Mouse (Mus musculus) hindbrain, postnatal 0 days (tissue): ENCODE measurements around the gene Umodl1. TPM values are rescaled to one million over a fixed set of nuclear protein-coding genes. Genes with fewer than 3 reads are reported as not detected.
A peak's percentile ranks its signal among the peaks of the same experiment; 100 is the strongest.

Experiments
- ATAC-seq: fragments of 200-750 bp; cut with Nextera tagmentation; 2 replicates; pipeline ENCODE4 v1.8.0; 2017; ENCODE audit warnings: mild to moderate bottlenecking, moderate TSS enrichment, moderate library complexity
- DNase-seq: peaks from one replicate; pipeline ENCODE4 v3.0.0-alpha.2; 2015; ENCODE audit warnings: low spot score
- H3K27ac ChIP-seq: fragments of 300-500 bp; sonication (generic); 2 replicates; pipeline ENCODE4 v1.5.1; 2014; ENCODE audit warnings: mild to moderate bottlenecking
- H3K27me3 ChIP-seq: fragments of 300-500 bp; sonication (generic); 2 replicates; pipeline ENCODE4 v1.6.1; 2014; ENCODE audit warnings: low read length, mixed read lengths; ENCODE audit not compliant: insufficient read depth
- H3K36me3 ChIP-seq: fragments of 300-500 bp; sonication (generic); 2 replicates; pipeline ENCODE4 v1.6.1; 2014; ENCODE audit warnings: low read length, mixed read lengths; ENCODE audit not compliant: insufficient read depth
- H3K4me1 ChIP-seq: fragments of 300-500 bp; sonication (generic); 2 replicates; pipeline ENCODE4 v1.6.1; 2014; ENCODE audit warnings: antibody characterized with exemption, low read length, mixed read lengths; ENCODE audit not compliant: insufficient read depth
- H3K4me2 ChIP-seq: fragments of 300-500 bp; sonication (generic); 2 replicates; pipeline ENCODE4 v1.6.1; 2014; ENCODE audit warnings: low read depth, mild to moderate bottlenecking, low read length, moderate library complexity, mixed read lengths
- H3K4me3 ChIP-seq: fragments of 300-500 bp; sonication (generic); 2 replicates; pipeline ENCODE4 v1.5.1; 2014; ENCODE audit warnings: low read length
- H3K9ac ChIP-seq: fragments of 300-500 bp; sonication (generic); replicated peaks from 2 replicates; pipeline ENCODE4 v1.6.1; 2014; ENCODE audit warnings: mild to moderate bottlenecking, low read length, moderate library complexity, mixed read lengths
- H3K9me3 ChIP-seq: fragments of 300-500 bp; sonication (generic); 2 replicates; pipeline ENCODE4 v1.6.1; 2016; ENCODE audit warnings: low read length, mixed read lengths
- CTCF ChIP-seq: IDR thresholded peaks from 2 replicates; pipeline ENCODE4 v1.5.1; 2016; ENCODE audit warnings: antibody characterized with exemption, control low read depth, low read depth
- WGBS: fragments of 180-500 bp; shearing (Covaris S2); extraction: QIAGEN DNeasy Blood & Tissue Kit; methylation state at CpG from one replicate; pipeline ENCODE4 v1.1.7; 2014; 5-methylcytosine and 5-hydroxymethylcytosine counted together
- polyA plus RNA-seq: library from polyadenylated mRNA; unstranded; fragments of >200 nt; fragmentation: Nextera tagmentation; extraction: Ambion mirVana; gene quantifications from 2 replicates; pipeline ENCODE4 v1.2.1, GENCODE M21; 2015
- total RNA-seq: library from RNA; depleted of rRNA; stranded (reverse); fragments of >200 nt; gene quantifications from 2 replicates; pipeline ENCODE4 v1.2.3, GENCODE M21; 2014

Umodl1 gene
- total and polyA plus RNA-seq, 2 experiments from 2014 or later, result 0.06 to 0.42 TPM

- H3K9me3 ChIP-seq, result no peaks in the 10 kb centered on the region
- no peak overlapping the region for H3K9ac ChIP-seq
- H3K27me3 ChIP-seq, result no peaks in the 10 kb centered on the region
- DNase-seq (no peak), ATAC-seq (no peak)
- H3K4me2 ChIP-seq, result no peak overlapping the region
- no peak overlapping the region for H3K27ac ChIP-seq
- no peak overlapping the region for H3K4me3 ChIP-seq
- TF ChIP-seq CTCF, result no peak
- no peaks in the 10 kb centered on the region for H3K36me3 ChIP-seq
- 84% methylated on average over 8 of the region's 8 CpGs for WGBS
- no peaks in the 10 kb centered on the region for H3K4me1 ChIP-seq
Observed at GRCm38 (mm10) chr17:31008416-31008815, 54.0 kb downstream of the Umodl1 start.

- no peaks in the 10 kb centered on the region for H3K9me3 ChIP-seq
- no peak overlapping the region for H3K4me2 ChIP-seq
- no peak overlapping the region for H3K27ac ChIP-seq
- no peaks in the 10 kb centered on the region for H3K36me3 ChIP-seq
- no peak overlapping the region for H3K4me3 ChIP-seq
- DNase-seq (peak; percentile 80), ATAC-seq (peak; percentile 69)
- peak; percentile 99 for TF ChIP-seq CTCF
- WGBS, result 39% methylated on average over 9 of the region's 9 CpGs
- H3K9ac ChIP-seq, result no peak overlapping the region
- no peaks in the 10 kb centered on the region for H3K27me3 ChIP-seq
- no peaks in the 10 kb centered on the region for H3K4me1 ChIP-seq
Observed at GRCm38 (mm10) chr17:31011551-31012394, 57.3 kb downstream of the Umodl1 start.

GRCm38 (mm10) chr17:31018267-31018666, 63.8 kb downstream of the Umodl1 start:
- no peak overlapping the region for H3K9ac ChIP-seq
- ATAC-seq (0 out of 2 replicates have a peak, but pooled peaks have one; percentile 6), DNase-seq (peak; percentile 83)
- no peak overlapping the region for H3K4me2 ChIP-seq
- no peaks in the 10 kb centered on the region for H3K27me3 ChIP-seq
- H3K27ac ChIP-seq, result no peak overlapping the region
- no peak overlapping the region for H3K4me3 ChIP-seq
- no peaks in the 10 kb centered on the region for H3K9me3 ChIP-seq
- 72% methylated on average over 4 of the region's 4 CpGs for WGBS
- TF ChIP-seq CTCF, result peak; percentile 76
- no peaks in the 10 kb centered on the region for H3K4me1 ChIP-seq
- no peaks in the 10 kb centered on the region for H3K36me3 ChIP-seq

DNA sequence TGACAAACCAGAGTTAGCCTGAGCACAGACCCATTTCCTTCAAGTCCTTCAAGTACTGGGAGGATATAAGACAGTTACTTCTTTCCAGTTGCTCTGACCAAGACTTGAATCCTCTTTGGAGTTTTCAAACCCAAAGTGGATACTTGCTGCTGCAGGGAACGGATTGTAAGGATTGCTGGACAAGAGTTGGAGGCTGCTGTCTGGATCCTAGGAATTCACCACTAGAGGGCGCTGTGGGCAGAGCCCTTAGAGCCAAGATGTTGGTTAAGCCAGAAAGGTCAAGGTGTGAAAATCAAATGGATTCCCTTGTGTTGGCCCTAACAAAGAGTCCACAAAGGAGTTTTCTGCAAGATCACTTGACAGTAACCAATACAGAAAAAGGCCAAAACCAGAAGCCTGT, 65.1 kb downstream of the Umodl1 start:
- no peaks in the 10 kb centered on the region for H3K27me3 ChIP-seq
- ATAC-seq, result no peak

DNA sequence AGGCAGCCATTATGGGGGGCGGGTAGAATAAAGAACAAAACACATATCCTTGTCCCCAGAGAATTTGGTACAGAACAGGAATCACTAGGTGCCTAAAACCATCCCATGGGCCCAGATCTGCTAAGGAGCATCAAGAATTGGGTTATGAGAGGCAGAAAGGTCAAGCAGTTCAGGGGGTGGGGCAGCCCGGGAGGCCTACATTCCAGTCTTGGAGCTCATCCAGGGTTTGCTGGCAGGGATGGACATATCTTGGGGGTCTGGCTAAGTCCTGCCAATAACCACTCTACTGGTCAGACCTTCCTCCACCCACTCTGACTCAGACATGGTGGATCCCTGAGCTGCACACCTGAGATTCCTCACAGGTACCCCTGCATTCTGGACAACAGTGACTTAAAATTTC, 65.6 kb downstream of the Umodl1 start:
- H3K27ac ChIP-seq, result no peak overlapping the region
- no peak for TF ChIP-seq CTCF
- H3K9ac ChIP-seq, result no peak overlapping the region
- no peak for DNase-seq
- no peaks in the 10 kb centered on the region for H3K27me3 ChIP-seq
- no peak overlapping the region for H3K4me2 ChIP-seq
- 77% methylated on average over 2 of the region's 2 CpGs for WGBS
- no peaks in the 10 kb centered on the region for H3K9me3 ChIP-seq
- no peak overlapping the region for H3K4me3 ChIP-seq
- H3K36me3 ChIP-seq, result no peaks in the 10 kb centered on the region
- no peaks in the 10 kb centered on the region for H3K4me1 ChIP-seq
- no peak for ATAC-seq

More for the DNA sequence above, 65.1 kb downstream of the Umodl1 start:
- peak; percentile 83 for DNase-seq
- Histone ChIP-seq H3K4me1 (no peaks in the 10 kb centered on the region), H3K9me3 (no peaks in the 10 kb centered on the region), H3K9ac (no peak overlapping the region), H3K36me3 (no peaks in the 10 kb centered on the region), H3K4me2 (no peak overlapping the region), H3K4me3 (no peak overlapping the region), H3K27ac (no peak overlapping the region)
- 6% methylated on average over 2 of the region's 2 CpGs for WGBS
- peak; percentile 87 for TF ChIP-seq CTCF

- WGBS, result 73% methylated on average over 8 of the region's 8 CpGs
- DNase-seq (no peak), ATAC-seq (no peak)
- Histone ChIP-seq H3K4me1 (no peaks in the 10 kb centered on the region), H3K9ac (no peak overlapping the region), H3K27me3 (no peaks in the 10 kb centered on the region), H3K4me3 (no peak overlapping the region), H3K4me2 (no peak overlapping the region), H3K9me3 (no peaks in the 10 kb centered on the region), H3K36me3 (no peaks in the 10 kb centered on the region), H3K27ac (no peak overlapping the region)
- TF ChIP-seq CTCF, result no peak
Observed at GRCm38 (mm10) chr17:31021276-31021675, 66.8 kb downstream of the Umodl1 start.

- no peak for DNase-seq
- Histone ChIP-seq H3K4me3 (no peak overlapping the region), H3K36me3 (no peaks in the 10 kb centered on the region), H3K4me1 (no peaks in the 10 kb centered on the region), H3K4me2 (no peak overlapping the region), H3K27ac (no peak overlapping the region), H3K9ac (no peak overlapping the region), H3K9me3 (no peaks in the 10 kb centered on the region), H3K27me3 (no peaks in the 10 kb centered on the region)
- ATAC-seq, result no peak
- no peak for TF ChIP-seq CTCF
- 81% methylated on average over 7 of the region's 7 CpGs for WGBS
Observed at GRCm38 (mm10) chr17:31024125-31024781, 69.8 kb downstream of the Umodl1 start.
